Mouse (Mus musculus) small intestine, adult 2 months (tissue): ENCODE measurements around the gene Bcl2. TPM values are rescaled to one million over a fixed set of nuclear protein-coding genes. Genes with fewer than 3 reads are reported as not detected.

Experiments
- H3K27ac ChIP-seq: fragments of 200-500 bp; 2 replicates; pipeline ENCODE4 v1.5.1; 2012; ENCODE audit warnings: low read depth, low read length, control low read depth, inconsistent platforms; ENCODE audit not compliant: insufficient read depth
- H3K27me3 ChIP-seq: fragments of 200-500 bp; 2 replicates; pipeline ENCODE4 v1.6.1; 2012; ENCODE audit warnings: mild to moderate bottlenecking, moderate library complexity, low read length, inconsistent platforms; ENCODE audit not compliant: control insufficient read depth, insufficient read depth
- H3K36me3 ChIP-seq: fragments of 200-500 bp; 2 replicates; pipeline ENCODE4 v1.6.1; 2012; ENCODE audit warnings: mild to moderate bottlenecking, low read length, control low read depth, inconsistent platforms; ENCODE audit not compliant: control insufficient read depth, insufficient read depth
- H3K4me1 ChIP-seq: fragments of 200-500 bp; 2 replicates; pipeline ENCODE4 v1.6.1; 2012; ENCODE audit warnings: low read length, inconsistent platforms, mixed read lengths; ENCODE audit not compliant: control insufficient read depth, insufficient read depth, insufficient read length
- H3K4me3 ChIP-seq: fragments of 200-500 bp; 2 replicates; pipeline ENCODE4 v1.5.1; 2012; ENCODE audit warnings: low read depth, mild to moderate bottlenecking, control low read depth, inconsistent platforms, low read length, moderate library complexity
- CTCF ChIP-seq: fragments of 200-500 bp; IDR thresholded peaks from 2 replicates; pipeline ENCODE4 v1.5.1; 2012; ENCODE audit warnings: low read depth, mild to moderate bottlenecking, control low read depth, inconsistent platforms, low read length, moderate library complexity, mixed read lengths; ENCODE audit not compliant: insufficient replicate concordance, insufficient read length; ENCODE audit errors: extremely low read depth
- POLR2A ChIP-seq: fragments of 200-500 bp; IDR thresholded peaks from 2 replicates; pipeline ENCODE4 v1.6.1; 2012; ENCODE audit warnings: low read depth, mild to moderate bottlenecking, control low read depth, inconsistent platforms, low read length, moderate library complexity
- WGBS: fragments of 180-500 bp; shearing (Covaris S2); methylation state at CpG from one replicate; pipeline ENCODE4 v1.1.7; 2018; 5-methylcytosine and 5-hydroxymethylcytosine counted together
- polyA plus RNA-seq: library from polyadenylated mRNA; depleted of rRNA; stranded (reverse); fragments of >200 nt; gene quantifications from 2 replicates; pipeline ENCODE4 v1.2.3, GENCODE M21; 2012

Gene Bcl2
- polyA plus RNA-seq, 1 experiment: 1.5 TPM

GRCm38 (mm10) chr1:106644566-106644965 lies 69.5 kb downstream of the Bcl2 start:
- H3K27ac ChIP-seq: no peak overlapping the region
- no peak for TF ChIP-seq CTCF
- H3K36me3 ChIP-seq: no peaks in the 10 kb centered on the region
- WGBS: 83% methylated on average over 4 of the region's 4 CpGs
- H3K4me3 ChIP-seq: no peak overlapping the region
- H3K4me1 ChIP-seq: no peaks in the 10 kb centered on the region
- H3K27me3 ChIP-seq: no peaks in the 10 kb centered on the region

DNA sequence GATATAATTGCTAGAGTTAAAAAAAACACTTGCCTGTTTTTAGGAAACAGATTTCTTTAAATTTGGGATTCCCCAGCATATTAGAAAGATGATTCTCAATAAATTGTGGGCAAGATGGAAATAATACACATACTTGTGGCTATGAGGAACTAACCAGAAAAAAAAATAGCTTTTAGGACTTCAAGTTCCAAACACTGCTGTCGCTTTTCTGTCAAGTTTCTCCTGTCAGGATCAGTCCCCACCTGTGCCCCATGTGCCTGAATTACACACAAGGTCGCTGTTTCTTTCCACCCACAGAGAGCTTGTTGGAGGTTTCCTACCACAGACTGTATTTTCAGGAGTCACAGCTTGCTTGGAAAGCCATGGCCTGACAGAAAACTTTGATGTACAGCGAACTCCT lies 70.5 kb downstream of the Bcl2 start:
- 66% methylated on average over 3 of the region's 3 CpGs for WGBS
- no peak for TF ChIP-seq POLR2A
- TF ChIP-seq CTCF: no peak

DNA sequence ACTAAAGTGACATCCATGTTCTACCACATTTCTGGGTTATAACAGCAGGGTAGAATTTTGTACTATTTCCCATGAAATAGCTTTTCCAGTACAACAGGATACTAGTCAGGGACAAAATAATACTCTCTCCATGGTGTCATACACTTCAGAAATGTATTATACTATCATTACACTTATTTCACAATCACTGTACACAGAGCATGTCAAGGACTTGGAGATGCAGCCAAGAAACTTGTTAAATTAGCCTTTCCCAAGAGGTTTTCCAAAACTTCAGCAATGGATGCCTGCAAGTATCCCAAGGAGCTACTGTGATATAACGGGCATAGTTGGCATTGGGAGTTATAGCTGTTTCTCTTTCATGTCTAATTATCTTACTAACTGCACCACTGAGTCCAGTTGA lies 73.5 kb downstream of the Bcl2 start:
- Histone ChIP-seq H3K36me3 (no peaks in the 10 kb centered on the region), H3K4me1 (no peaks in the 10 kb centered on the region), H3K27ac (no peak overlapping the region), H3K4me3 (no peak overlapping the region), H3K27me3 (no peaks in the 10 kb centered on the region)
- 91% methylated on average over 1 of the region's 1 CpGs for WGBS
- no peak for TF ChIP-seq CTCF
- no peak for TF ChIP-seq POLR2A

More for the DNA sequence above, 70.5 kb downstream of the Bcl2 start:
- Histone ChIP-seq H3K4me1 (no peaks in the 10 kb centered on the region), H3K27ac (no peak overlapping the region), H3K27me3 (no peaks in the 10 kb centered on the region), H3K36me3 (no peaks in the 10 kb centered on the region), H3K4me3 (no peak overlapping the region)

DNA sequence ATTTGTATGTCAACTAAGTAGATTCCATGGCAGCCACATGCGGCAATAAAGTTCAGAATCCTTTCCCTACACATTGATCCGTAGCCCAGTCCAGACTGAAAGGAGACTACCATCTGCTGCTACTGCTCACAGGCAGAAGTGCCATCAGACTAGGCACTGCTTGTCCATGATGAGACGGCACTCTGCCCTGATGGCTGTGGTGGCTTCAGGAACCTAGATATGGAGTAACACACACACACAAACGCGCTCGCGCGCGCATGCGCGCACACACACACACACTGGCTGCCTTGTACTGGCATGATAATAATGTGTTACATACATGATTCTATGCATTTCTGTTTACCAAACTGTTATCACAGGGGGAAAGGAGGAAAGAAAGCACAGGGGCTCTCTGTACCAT lies 76.4 kb downstream of the Bcl2 start:
- Histone ChIP-seq H3K4me3 (no peak overlapping the region), H3K36me3 (no peaks in the 10 kb centered on the region), H3K4me1 (no peaks in the 10 kb centered on the region), H3K27ac (no peak overlapping the region), H3K27me3 (no peaks in the 10 kb centered on the region)
- WGBS: 98% methylated on average over 11 of the region's 11 CpGs
- TF ChIP-seq POLR2A (no peak), CTCF (no peak)

DNA sequence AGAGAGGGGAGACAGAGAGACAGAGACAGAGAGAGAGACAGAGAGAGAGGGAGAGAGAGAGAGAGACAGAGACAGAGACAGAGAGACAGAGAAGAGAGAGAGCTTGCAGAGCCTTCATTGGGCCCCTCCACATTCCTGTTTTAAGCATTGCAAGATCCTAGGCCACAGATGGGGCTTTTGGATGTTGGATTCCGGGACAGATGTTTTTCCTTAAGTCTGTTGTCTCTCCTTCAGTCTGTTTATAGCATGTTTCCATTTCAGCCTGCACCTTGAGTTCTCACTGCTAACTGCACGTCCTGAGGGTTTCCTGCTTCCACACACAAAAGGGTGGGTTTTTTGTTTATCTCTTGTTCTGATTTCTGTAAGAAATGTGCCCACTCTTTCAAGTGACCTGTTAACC lies 77.4 kb downstream of the Bcl2 start:
- Histone ChIP-seq H3K4me3 (no peak overlapping the region), H3K4me1 (no peaks in the 10 kb centered on the region), H3K27ac (no peak overlapping the region), H3K36me3 (no peaks in the 10 kb centered on the region), H3K27me3 (no peaks in the 10 kb centered on the region)
- no peak for TF ChIP-seq POLR2A
- TF ChIP-seq CTCF: no peak
- 71% methylated on average over 2 of the region's 2 CpGs for WGBS

DNA sequence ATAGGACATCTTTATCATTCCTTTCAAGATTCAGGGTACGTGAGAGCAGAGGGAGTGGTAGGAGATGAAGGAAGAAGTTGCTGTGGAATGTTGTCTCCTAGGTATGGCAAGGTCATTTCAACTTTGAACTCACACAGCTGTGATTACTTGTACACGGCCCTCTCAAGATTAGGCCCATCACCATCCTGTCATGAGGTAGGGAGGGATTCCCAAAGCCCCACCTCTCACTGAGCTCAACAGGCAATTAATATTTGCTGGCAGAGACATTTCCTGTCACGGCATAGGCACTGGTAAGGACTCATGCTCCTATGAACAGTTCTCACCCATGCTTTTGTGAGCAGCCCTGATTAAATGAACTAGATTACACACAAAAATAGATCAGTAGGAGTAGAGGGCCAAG lies 80.9 kb downstream of the Bcl2 start:
- peaks cover 7% of the 10 kb centered on the region; the same call in 1 of the 2 replicates for H3K4me1 ChIP-seq
- TF ChIP-seq CTCF: no peak
- TF ChIP-seq POLR2A: no peak
- no peaks in the 10 kb centered on the region for H3K36me3 ChIP-seq
- H3K27ac ChIP-seq: no peak overlapping the region
- no peak overlapping the region for H3K4me3 ChIP-seq
- no peaks in the 10 kb centered on the region for H3K27me3 ChIP-seq
- WGBS: 57% methylated on average over 3 of the region's 3 CpGs

DNA sequence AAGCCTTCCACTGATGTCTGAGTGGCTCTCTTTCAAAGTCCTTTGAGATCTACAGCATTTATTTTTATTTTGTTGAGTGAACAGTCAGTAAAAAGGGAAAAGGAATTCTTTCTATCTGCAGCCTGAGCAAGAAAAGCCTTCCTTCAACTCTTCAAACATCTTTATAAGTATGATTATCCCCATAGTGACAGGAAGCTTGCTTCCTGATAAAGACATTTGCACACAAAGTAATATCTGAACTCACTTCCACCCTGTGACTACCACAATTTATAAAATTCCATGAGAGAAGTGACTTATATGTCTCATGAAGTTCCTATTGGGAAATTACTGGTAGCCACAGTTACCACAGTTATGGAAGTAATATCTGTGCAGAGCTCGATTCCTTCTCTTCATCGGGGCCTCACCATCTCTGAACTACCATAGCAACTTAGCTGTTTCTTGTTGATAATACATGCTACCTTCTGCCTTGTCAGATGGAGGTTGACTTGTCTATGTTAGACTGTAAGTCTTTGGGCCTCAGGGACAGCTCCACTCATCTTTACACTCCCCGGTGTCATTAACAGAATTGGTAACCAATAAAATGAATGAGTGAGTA lies 82.1 kb downstream of the Bcl2 start:
- 89% methylated on average over 3 of the region's 3 CpGs for WGBS

GRCm38 (mm10) chr1:106630973-106631372 lies 83.1 kb downstream of the Bcl2 start:
- no peak for TF ChIP-seq POLR2A
- TF ChIP-seq CTCF: no peak
- 68% methylated on average over 2 of the region's 2 CpGs for WGBS

More for the DNA sequence above, 82.1 kb downstream of the Bcl2 start:
- Histone ChIP-seq H3K27me3 (no peaks in the 10 kb centered on the region), H3K27ac (no peak overlapping the region), H3K36me3 (no peaks in the 10 kb centered on the region), H3K4me1 (peaks cover 8% of the 10 kb centered on the region; the same call in 1 of the 2 replicates), H3K4me3 (no peak overlapping the region)
- TF ChIP-seq POLR2A (no peak), CTCF (no peak)

More at GRCm38 (mm10) chr1:106630973-106631372, 83.1 kb downstream of the Bcl2 start:
- Histone ChIP-seq H3K27ac (no peak overlapping the region), H3K27me3 (no peaks in the 10 kb centered on the region), H3K4me1 (peaks cover 8% of the 10 kb centered on the region; the same call in 1 of the 2 replicates), H3K36me3 (no peaks in the 10 kb centered on the region), H3K4me3 (no peak overlapping the region)
